Mouse (Mus musculus) right cerebral cortex, postnatal 10 days (tissue): ENCODE measurements around the gene Thap2.

ENCODE experiments used
- DNase-seq, 2 experiments: peaks; one replicate each; pipeline ENCODE4 v3.0.0; 2021; ENCODE audit warnings: low spot score in 2 of 2

Gene Thap2

GRCm38 (mm10) chr10:115384221-115385017, at the start of gene Thap2, which contains the start of gene Zfc3h1:
Thap2 (minus strand) TSS chr10:115384443.
Zfc3h1 (plus strand) TSS chr10:115384959.
- DNase-seq, result peak; percentile 99

- DNase-seq, result no peak
These were observed 41.1 kb upstream of the Thap2 start for GRCm38 (mm10) chr10:115425351-115425750.

- DNase-seq, result no peak
These were observed 37.7 kb upstream of the Thap2 start for GRCm38 (mm10) chr10:115421976-115422375.

GRCm38 (mm10) chr10:115414056-115414455, 29.8 kb upstream of the Thap2 start:
- DNase-seq, result no peak

GRCm38 (mm10) chr10:115413496-115413895, 29.3 kb upstream of the Thap2 start:
- DNase-seq, result no peak

GRCm38 (mm10) chr10:115406393-115406792, 22.1 kb upstream of the Thap2 start:
- peak; percentile 53 to 75 for DNase-seq

- no peak for DNase-seq
These were observed 7.7 kb upstream of the Thap2 start for GRCm38 (mm10) chr10:115391896-115392295.

- DNase-seq, result no peak
These were observed 6.8 kb upstream of the Thap2 start for GRCm38 (mm10) chr10:115391076-115391475.

- DNase-seq, result no peak
These were observed 3.6 kb upstream of the Thap2 start for GRCm38 (mm10) chr10:115387891-115388290.

- DNase-seq, result peak; percentile 62 to 71
These were observed 1.1 kb upstream of the Thap2 start for GRCm38 (mm10) chr10:115385018-115386002.

- no peak for DNase-seq
These were observed 511 bp downstream of the Thap2 start for GRCm38 (mm10) chr10:115383644-115384220.

- no peak for DNase-seq
These were observed 1.2 kb downstream of the Thap2 start for GRCm38 (mm10) chr10:115382846-115383643.

- no peak for DNase-seq
These were observed 2.6 kb downstream of the Thap2 start for GRCm38 (mm10) chr10:115381506-115382084.

GRCm38 (mm10) chr10:115363151-115363550, 21.1 kb downstream of the Thap2 start:
- no peak for DNase-seq

- DNase-seq, result no peak
These were observed 21.6 kb downstream of the Thap2 start for GRCm38 (mm10) chr10:115362623-115362964.

GRCm38 (mm10) chr10:115361840-115362622, 22.2 kb downstream of the Thap2 start, which contains the start of gene Tmem19:
Tmem19 (minus strand) TSS chr10:115362501.
- peak; percentile 96 to 98 for DNase-seq

GRCm38 (mm10) chr10:115359066-115359465, 25.2 kb downstream of the Thap2 start:
- no peak for DNase-seq

- DNase-seq, result no peak
These were observed 25.9 kb downstream of the Thap2 start for GRCm38 (mm10) chr10:115358216-115358919.

GRCm38 (mm10) chr10:115356106-115356505, 28.1 kb downstream of the Thap2 start:
- no peak for DNase-seq
